Mouse (Mus musculus) cortical plate, adult 2 months (tissue): ENCODE data around the gene Csf3. TPM values are rescaled to one million over a fixed set of nuclear protein-coding genes. Genes with fewer than 3 reads are reported as not detected.
"Not testable (repeated sequence)": the region's sequence is repeated elsewhere in the genome, so short reads cannot be mapped to it uniquely, and the experiment has no call there.

Experiments
- H3K27ac ChIP-seq: fragments of 200-500 bp; 2 replicates; pipeline ENCODE4 v1.5.1; 2012; ENCODE audit warnings: low read length, control low read depth, inconsistent platforms; ENCODE audit not compliant: insufficient read depth
- H3K4me1 ChIP-seq: fragments of 200-500 bp; 2 replicates; pipeline ENCODE4 v1.6.1; 2011; ENCODE audit warnings: low read length; ENCODE audit not compliant: control insufficient read depth, insufficient read depth
- H3K4me3 ChIP-seq: fragments of 200-500 bp; 2 replicates; pipeline ENCODE4 v1.5.1; 2011; ENCODE audit warnings: mild to moderate bottlenecking, low read length, control low read depth; ENCODE audit not compliant: insufficient read depth
- CTCF ChIP-seq: fragments of 200-500 bp; IDR thresholded peaks from 2 replicates; pipeline ENCODE4 v1.5.1; 2011; ENCODE audit warnings: mild to moderate bottlenecking, control low read depth, low read length; ENCODE audit not compliant: insufficient read depth; ENCODE audit errors: extremely low read depth
- POLR2A ChIP-seq: fragments of 200-500 bp; IDR thresholded peaks from 2 replicates; pipeline ENCODE4 v1.6.1; 2011; ENCODE audit warnings: mild to moderate bottlenecking, low read length, control low read depth; ENCODE audit not compliant: insufficient read depth; ENCODE audit errors: extremely low read depth
- polyA plus RNA-seq: library from polyadenylated mRNA; depleted of rRNA; stranded (reverse); fragments of >200 nt; gene quantifications from 2 replicates; pipeline ENCODE4 v1.2.3, GENCODE M21; 2012; rRNA removed

The Csf3 gene
- polyA plus RNA-seq: 0.08 TPM in 1 of 2 replicates, not detected in the other

DNA sequence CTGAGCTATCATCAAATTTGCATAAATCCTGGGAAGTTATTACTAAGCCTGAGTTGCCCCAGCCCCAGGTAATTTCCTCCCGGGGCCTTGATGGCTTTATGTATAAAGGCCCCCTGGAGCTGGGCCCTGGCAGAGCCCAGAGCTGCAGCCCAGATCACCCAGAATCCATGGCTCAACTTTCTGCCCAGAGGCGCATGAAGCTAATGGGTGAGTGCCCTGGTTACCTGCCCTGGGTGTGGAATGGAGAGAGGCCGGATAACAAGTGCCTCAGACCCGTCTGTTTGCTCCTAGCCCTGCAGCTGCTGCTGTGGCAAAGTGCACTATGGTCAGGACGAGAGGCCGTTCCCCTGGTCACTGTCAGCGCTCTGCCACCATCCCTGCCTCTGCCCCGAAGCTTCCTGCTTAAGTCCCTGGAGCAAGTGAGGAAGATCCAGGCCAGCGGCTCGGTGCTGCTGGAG, at the start of gene Csf3:
Csf3 (plus strand) TSS at position 51 of the 458 bp plus-strand sequence.
- H3K4me1 ChIP-seq: no peaks in the 10 kb centered on the region
- no peak for TF ChIP-seq POLR2A
- TF ChIP-seq CTCF: no peak
- H3K4me3 ChIP-seq: no peak within 1 kb of the TSS
- H3K27ac ChIP-seq: no peak within 1 kb of the TSS

DNA sequence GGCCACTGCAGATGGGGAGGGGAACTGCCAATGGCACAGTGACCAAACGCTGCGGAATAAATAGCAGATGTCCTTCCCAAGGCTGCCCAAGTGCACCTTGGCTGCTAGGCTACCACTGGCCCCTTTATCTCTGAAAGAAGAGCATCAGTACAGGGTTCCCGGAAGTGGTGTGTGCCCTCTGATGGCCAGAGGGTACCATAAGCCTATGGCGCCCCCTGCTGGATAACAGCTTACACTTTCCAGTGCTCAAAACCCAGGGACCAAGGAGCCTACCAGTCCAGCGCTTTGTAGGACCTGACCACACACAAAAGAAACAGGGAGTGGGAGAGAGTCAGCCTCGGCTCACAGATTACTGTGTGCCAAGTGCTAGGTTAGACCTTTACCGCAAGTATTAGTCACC, 46.0 kb upstream of the Csf3 start:
- not testable (repeated sequence) for H3K4me1 ChIP-seq, H3K27ac ChIP-seq, H3K4me3 ChIP-seq
- peak; percentile 48 for TF ChIP-seq CTCF

DNA sequence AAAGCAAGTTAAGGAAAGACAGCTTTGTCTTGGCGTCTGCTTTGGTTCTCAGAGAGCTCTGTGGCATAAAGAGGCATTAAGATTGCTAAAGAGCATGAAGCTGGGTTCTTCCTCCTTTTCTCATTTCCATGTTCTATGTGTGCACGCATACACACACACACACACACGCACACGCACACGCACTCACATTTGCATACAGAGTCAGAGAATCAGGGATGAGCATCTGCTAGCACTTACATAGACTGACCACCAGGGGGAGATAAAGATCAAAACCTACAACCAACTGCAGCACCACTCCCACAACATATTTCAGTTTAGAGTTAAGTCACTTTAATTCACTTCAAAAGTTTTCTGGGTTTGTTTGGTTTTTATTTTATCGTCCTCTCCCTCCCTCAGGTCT, 40.5 kb upstream of the Csf3 start:
- H3K27ac ChIP-seq: no peak overlapping the region
- TF ChIP-seq POLR2A (no peak), CTCF (peak; percentile 64)
- no peaks in the 10 kb centered on the region for H3K4me1 ChIP-seq
- H3K4me3 ChIP-seq: no peak overlapping the region

DNA sequence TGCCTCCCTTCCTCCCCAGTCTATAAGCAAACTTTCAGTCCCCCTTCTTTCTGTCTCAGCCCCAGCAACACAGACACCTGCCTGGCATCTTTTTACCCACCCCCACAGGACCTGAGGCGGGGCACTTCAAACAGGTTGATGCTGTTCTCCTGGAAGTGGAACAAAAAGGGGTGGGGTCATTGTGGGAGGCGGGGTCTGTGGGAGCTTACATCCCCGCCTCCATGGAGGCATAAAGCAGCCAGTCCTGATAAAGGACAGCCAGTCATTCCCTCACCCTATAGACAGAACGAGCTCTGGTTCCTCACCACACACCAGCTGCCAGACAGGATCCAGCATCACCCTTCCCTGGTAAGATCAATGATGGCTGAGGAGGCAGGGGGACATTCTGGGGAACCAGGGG, 37.0 kb upstream of the Csf3 start, which contains the start of gene Gsdma:
Gsdma (plus strand) TSS at position 261 of the 400 bp plus-strand sequence.
- Histone ChIP-seq H3K27ac (no peak within 1 kb of the TSS), H3K4me3 (no peak within 1 kb of the TSS), H3K4me1 (no peaks in the 10 kb centered on the region)
- TF ChIP-seq CTCF (no peak), POLR2A (no peak)

DNA sequence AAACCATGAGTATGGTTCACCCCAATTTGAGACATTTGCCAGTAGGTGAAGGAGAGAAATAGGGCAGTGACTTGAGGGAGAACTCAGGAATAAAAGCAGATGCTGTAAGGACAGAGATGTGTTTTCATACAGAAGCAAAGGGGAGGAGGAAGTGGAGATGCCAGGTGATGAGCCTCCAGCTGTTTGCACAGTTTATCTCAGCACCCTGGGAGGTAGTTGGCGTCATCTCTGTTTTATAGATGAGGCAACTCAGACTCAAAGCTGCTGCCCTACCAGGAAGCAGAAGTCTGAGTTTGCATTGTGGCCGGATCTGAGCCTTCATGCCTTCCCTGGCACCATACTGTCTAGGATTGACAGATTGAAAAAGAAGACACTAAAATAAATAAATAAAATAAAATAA, 32.1 kb upstream of the Csf3 start:
- Histone ChIP-seq H3K27ac (no peak overlapping the region), H3K4me3 (no peak overlapping the region), H3K4me1 (no peaks in the 10 kb centered on the region)
- TF ChIP-seq POLR2A (no peak), CTCF (no peak)

DNA sequence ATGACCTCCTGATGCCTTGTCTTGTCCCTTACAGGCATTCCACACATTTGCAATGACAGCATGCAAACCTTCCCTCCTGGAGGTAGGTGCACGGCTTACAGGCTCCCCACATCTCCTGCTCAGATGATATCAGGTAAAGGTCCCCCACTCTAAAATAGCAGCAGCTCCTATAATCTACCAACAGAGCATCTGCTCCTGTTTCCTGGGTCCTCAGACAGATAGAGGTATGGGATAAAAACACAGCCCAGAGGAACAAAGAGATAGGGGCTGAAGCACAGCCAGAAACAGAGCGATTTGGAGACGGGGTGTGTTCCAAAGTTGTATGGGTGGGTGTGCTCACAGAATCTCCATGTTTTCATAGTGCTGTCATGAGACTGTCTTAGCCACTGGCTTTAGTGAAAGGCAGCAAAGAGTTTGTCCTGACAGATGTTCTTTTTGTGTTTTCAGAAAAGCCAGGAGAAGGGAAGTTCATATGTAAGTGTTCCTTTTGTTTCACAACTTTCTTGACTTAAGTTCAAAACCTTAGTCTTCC, 29.7 kb upstream of the Csf3 start:
- H3K4me1 ChIP-seq: no peaks in the 10 kb centered on the region
- no peak overlapping the region for H3K4me3 ChIP-seq
- H3K27ac ChIP-seq: no peak overlapping the region
- TF ChIP-seq CTCF (no peak), POLR2A (no peak)

DNA sequence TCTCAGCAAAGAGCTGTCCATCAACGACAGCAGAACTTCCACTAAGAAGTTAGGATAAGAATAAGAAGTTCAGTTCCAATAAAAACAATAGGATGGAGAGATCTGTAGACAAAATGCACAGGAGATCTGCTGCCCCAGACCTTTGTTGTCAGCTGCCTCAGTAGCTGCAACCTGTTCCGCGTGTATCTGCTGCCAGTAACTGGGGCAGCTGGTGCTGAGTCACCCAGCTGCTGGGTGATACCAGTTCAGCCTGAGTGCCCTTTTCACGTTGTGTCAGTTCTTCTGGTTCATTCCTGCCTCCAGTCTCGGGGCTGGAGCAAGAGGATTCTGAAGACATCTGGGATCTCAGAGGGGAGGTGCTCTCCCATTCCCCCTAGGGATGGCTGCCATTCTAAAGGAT, 29.2 kb upstream of the Csf3 start:
- H3K4me1 ChIP-seq: no peaks in the 10 kb centered on the region
- H3K27ac ChIP-seq: no peak overlapping the region
- TF ChIP-seq POLR2A (no peak), CTCF (no peak)
- H3K4me3 ChIP-seq: no peak overlapping the region

DNA sequence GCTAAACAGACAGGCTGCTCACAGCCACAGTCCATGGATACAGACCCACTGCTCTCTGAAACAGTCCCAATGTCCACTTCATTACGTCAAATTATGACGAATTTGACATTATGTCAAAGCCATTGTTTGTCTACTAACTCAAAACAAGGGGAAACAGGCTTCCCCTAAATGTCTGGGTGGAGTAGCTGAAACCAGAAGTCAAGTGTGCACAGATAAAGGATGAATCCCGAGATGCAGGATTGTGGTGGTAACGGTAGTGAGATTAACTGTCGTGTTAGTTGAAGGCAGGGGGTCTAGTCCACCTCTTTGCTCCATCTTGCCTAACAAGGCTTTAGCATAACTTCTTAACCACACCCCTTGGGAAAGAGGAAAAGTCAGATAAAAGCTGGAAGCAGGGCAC, 28.6 kb upstream of the Csf3 start:
- Histone ChIP-seq H3K27ac (no peak overlapping the region), H3K4me3 (no peak overlapping the region), H3K4me1 (no peaks in the 10 kb centered on the region)

DNA sequence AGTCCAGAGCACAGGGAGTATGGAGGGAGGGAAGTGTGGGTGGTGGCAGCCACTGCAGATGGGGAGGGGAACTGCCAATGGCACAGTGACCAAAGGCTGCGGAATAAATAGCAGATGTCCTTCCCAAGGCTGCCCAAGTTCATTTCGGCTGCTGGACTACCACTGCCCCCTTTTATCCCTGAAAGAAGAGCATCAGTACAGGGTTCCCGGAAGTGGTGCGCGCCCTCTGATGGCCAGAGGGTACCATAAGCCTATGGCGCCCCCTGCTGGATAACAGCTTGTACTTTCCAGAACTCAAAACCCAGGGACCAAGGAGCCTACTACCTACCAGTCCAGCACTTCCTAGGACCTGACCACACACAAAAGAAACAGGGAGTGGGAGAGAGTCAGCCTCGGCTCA, 27.9 kb upstream of the Csf3 start:
- not testable (repeated sequence) for H3K27ac ChIP-seq, H3K4me1 ChIP-seq, H3K4me3 ChIP-seq
- TF ChIP-seq CTCF: peak; percentile 32

More for the DNA sequence above, 28.6 kb upstream of the Csf3 start:
- no peak for TF ChIP-seq POLR2A
- TF ChIP-seq CTCF: no peak

DNA sequence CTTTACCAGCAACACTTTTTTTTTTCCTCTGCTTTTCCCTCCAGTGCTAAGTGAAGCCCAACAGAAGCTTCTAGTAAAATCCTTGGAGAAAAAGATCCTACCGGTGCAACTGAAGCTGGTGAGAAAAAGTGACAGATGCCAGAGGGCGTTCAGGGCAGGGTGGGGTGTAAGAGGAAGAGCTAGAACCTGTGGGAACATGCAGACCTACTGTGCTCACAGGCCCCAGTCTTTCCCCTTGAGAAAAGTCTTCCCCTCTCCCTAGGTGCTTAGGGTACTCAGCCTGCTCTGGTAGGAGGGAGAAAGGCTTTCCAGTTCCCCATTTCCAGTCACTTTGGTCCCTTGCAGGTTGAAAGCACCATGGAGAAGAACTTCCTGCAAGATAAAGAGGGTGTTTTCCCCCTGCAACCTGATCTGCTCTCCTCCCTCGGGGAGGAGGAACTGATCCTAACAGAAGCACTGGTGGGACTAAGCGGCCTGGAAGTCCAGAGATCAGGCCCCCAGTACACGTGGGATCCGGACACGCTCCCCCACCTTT, 25.2 kb upstream of the Csf3 start:
- TF ChIP-seq CTCF (no peak), POLR2A (no peak)
- no peak overlapping the region for H3K4me3 ChIP-seq
- H3K27ac ChIP-seq: no peak overlapping the region
- H3K4me1 ChIP-seq: no peaks in the 10 kb centered on the region

DNA sequence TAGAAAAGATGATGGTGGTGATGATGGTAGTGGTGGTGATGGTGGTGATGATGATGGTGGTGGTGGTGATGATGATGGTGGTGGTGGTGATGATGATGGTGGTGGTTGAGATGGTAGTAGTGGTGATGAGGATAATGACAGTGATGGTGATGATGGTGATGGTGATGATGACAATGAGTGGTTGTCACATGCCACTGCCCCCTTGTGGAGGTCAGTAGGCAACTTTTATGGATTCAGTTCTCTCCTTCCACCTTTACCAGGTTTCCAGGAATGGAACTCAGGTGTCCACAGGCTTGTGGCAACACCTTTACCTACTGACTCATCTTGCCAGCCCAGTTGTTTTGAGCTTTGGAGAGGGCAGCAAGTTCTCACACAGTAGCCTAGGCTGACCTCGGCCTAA, 21.0 kb upstream of the Csf3 start:
- no peak for TF ChIP-seq POLR2A
- no peak for TF ChIP-seq CTCF
- H3K27ac ChIP-seq: no peak overlapping the region
- H3K4me1 ChIP-seq: no peaks in the 10 kb centered on the region
- H3K4me3 ChIP-seq: no peak overlapping the region

DNA sequence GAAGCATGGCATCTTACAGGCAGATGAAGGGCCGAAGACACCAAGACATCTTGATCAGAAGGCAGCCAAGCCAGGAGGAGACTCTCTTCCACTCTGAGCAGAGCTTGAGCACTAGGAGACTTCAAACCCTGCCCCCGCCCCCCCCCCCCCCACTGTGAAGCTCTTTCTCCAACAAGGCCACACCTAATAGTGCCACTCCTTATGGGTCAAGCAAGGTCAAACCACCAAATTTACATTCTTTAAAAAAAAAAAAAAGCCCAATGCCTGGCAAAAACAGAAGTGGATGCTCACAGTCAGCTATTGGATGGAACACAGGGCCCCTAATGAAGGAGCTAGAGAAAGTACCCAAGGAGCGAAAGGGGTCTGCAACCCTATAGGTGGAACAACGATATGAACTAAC, 20.5 kb upstream of the Csf3 start:
- not testable (repeated sequence) for H3K4me1 ChIP-seq, H3K4me3 ChIP-seq, H3K27ac ChIP-seq
